Mouse (Mus musculus) common myeloid progenitor, adult 5-6 weeks (primary cell): ENCODE data around the gene Bdkrb1. TPM values are rescaled to one million over a fixed set of nuclear protein-coding genes. Genes with fewer than 3 reads are reported as not detected.

Experiments
- ATAC-seq: replicated peaks from 2 replicates; pipeline ENCODE4 v1.8.0; 2016; ENCODE audit warnings: low read depth, mild to moderate bottlenecking, moderate TSS enrichment, inconsistent platforms; ENCODE audit not compliant: poor library complexity, severe bottlenecking
- total RNA-seq: library from RNA; stranded (forward); fragments of 200-1000, 187-1606 nt; gene quantifications from 2 replicates; pipeline ENCODE4 v1.2.3, GENCODE M21; 2017

Bdkrb1 gene
- total RNA-seq, result not detected in 2 replicates

DNA sequence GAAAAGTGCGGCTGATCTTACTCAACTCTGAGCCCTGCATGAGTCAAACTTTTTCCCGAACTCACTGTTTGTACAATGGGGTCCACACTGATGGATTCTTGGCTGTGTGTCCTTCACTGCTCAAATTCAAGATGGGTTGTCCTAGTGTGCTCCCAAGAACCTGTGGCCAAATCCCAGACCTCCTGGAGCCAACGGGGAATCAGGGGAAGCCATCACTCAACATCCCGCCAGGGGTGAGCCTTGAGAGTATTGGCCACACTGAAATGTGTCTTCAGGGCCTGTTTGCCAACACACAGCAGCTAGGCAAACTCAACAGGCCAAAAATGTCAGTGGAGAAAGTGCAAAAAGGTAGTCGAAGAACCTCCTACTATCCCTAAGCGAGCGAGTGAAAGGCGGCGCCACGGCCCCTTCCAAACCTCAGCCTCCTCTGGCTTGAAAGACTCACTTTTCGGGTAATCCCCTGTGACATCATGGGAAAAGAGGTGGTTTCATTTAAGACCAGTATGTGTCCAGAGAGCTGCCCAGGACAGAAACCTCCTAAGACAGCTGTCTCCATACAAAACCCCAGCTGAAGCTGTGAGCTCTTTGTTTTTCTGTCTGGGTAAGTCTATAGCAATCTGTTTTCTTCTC lies at the start of gene Bdkrb1:
TSS of gene Bdkrb1 (plus strand) at position 505 of the 630 bp plus-strand sequence.
- ATAC-seq, result no peak

GRCm38 (mm10) chr12:105554151-105554772 lies 48.6 kb upstream of the Bdkrb1 start:
- ATAC-seq, result 0 out of 2 replicates have a peak, but pooled peaks have one; percentile 36

DNA sequence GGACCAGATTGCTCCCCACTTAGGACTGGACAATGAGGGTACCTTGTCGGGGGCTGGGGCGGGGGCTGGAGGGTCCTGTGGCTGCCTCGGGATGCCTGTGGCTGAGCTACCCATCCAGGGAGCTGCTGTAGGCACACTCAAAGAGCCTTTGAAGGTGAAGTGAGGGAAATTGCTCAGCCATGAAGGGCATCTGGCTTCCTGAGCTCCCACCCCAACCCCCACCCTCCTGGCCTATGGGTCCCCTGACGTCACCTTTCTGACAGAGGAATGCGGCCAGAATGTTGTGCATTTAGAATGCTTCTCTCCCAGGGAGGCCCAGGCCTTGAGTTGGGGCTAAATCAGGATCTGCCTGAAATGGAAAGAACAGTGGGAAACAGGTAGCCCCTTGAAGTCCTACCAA lies 47.7 kb upstream of the Bdkrb1 start:
- ATAC-seq, result no peak

DNA sequence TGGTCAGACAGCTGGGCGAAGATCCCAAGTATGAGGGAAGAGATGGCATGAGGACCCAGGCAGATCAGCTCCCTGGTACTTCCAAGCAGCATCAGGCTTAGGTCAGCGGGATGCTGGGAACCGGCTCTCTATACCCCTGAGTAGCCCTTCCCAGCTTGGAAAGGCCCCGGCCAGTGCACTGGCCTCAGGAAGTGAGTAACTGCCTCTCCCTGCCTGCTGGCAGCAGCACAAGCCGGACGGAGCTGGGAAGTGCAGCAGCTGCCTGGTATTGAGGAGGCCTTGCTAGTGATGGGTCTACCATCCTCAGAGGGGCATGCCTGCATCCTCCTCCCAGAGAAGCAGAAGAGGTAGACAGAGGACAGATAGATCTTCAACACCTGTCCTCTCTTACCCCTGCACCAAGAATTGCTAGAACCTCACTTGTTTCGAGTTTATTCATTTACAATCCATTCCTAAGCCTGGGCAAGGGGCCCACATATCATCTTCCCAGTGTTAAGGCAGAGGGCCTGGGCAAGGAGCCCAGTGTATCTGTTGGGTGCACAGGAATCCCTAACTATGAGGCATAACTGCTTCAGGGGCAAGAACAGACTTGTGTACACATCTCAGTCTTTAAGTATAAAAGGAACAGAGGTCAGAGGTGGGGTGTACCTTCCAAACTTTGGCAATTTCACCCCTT lies 45.5 kb upstream of the Bdkrb1 start:
- no peak for ATAC-seq

DNA sequence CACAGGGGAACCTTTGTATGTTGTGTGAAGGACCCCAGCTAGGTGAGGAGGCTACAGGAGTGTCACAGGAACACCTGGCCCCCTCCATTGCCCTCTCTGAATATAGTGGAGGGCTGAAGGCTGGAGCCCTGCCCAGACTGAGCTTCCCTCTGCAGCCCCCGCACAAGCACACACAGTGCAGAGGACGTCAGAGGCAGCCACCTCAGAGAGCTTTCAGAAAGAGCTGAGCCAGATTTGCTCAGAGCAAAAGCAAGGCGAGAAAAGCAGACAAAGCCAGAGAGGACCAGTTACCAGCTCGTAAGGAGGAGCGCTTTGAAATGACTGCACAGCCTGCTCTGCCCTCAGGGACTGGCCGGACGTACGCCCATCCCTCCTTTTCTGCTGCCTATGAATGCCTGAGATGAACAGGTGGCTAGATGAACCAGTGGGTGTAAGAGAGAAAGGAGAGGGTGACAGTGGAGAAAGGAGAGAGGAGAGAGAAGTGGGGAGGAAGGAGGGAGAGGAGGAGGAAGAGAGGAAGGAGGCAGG lies 41.8 kb upstream of the Bdkrb1 start:
- ATAC-seq, result no peak

- no peak for ATAC-seq
These were observed 40.6 kb upstream of the Bdkrb1 start for GRCm38 (mm10) chr12:105562056-105562820.

- ATAC-seq, result no peak
These were observed 39.8 kb upstream of the Bdkrb1 start, which contains the start of gene Bdkrb2 for GRCm38 (mm10) chr12:105562936-105563680. Bdkrb2 (plus strand) TSS chr12:105563226.

DNA sequence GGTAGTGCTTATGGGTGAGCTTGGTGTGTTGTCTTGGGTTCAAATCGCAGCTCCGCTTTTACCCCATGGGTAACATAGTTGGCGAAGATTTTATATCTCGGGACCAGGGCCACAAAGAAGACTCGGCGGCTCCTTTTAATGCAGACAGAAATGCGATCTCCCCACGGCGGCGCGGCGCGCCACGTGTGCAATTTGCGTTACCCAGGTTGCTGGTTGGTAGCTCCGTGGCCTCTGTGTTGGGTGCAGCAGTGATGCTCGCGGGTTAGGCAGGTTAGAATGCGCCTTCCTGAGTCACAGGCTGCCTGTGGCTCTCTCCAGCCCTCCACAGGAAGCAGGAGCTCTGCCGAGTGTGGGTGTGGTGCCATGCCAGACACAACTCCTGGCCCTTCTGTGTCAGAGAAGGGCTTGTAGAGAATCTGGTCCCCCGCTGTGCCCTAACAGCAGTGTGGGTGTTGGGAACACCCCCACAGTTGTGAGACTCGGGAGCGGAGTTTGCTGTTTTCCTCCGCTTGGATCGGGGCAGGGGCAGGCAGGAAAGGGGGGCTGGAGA lies 39.1 kb upstream of the Bdkrb1 start:
- no peak for ATAC-seq

DNA sequence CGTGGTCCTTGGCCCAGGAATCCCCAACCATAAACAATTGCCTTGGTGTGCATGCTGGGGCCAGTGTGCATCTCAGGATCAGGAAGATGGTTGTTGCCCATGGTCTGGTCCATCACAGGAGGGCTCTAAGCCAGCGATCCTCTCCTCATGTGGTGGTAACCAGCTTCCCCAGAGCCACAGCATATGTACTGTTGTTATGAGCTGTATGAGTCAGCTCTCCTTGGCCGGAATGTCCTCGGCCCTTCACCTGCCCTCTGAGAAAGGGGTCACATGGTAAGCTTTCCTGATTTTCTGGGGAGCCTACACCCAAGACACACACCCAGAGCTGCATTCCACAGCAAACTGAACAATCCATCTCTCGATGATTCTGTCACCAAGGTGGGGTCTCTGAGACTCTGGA lies 37.7 kb upstream of the Bdkrb1 start:
- ATAC-seq, result no peak

GRCm38 (mm10) chr12:105571867-105572266 lies 31.0 kb upstream of the Bdkrb1 start:
- ATAC-seq, result no peak

DNA sequence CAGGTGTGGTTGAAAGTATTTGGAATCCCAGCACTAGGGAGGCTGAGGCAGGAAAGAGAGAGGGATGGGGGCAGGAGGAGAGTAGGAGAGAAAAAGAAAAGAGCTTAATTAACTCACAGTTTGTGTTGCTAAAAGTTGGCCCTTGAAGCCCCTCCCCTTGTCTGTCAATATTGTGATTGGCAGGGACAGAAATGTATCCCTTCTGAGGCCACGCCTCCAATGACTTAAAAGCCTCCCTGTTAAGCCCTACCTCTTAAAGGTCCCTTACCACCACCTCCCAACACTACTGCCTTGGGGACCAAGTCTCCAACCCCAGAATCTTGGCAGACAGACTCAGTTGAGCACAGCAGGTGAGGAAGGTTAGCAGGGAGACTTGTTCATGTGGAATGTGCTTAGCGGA lies 30.3 kb upstream of the Bdkrb1 start:
- ATAC-seq, result no peak

DNA sequence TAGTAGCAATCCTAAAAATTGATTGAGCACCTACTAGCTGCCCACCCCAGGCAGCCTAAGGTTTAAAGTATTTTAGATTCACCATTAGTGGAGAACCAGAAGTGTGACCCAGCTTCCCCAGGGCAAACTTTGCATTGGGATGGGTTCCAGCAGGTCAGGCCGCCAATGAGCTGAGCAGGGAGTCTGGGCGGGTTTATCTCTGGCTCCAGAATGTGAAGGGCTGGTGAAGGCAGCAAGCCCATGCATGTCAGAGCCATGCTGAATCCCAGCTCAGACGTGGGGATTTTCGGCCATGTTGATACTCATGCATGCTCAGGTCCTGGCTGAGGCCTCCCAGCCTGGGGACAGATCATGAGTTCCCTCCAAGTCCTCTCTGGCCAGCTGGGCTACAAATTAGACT lies 28.5 kb upstream of the Bdkrb1 start:
- no peak for ATAC-seq

GRCm38 (mm10) chr12:105580490-105580889 lies 22.4 kb upstream of the Bdkrb1 start:
- no peak for ATAC-seq

DNA sequence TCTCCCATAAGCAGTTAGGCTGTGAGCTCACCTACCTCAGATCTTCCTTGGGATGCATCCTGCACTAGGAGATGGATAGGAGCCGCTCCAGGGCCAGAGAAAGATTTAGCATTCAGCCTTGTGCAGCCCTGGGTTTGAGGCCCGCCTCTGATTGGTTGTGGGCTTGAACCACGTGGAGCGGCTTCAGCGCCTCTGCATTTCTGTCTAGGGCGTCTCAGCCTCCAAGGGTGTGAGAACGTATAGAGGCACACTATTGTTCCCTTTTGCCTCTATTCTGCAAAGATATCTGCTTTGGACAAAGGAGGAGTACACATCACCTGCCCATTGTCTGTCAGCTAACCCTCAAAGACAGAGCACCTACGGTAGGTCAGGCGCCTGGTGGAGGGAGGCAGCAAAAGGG lies 20.4 kb upstream of the Bdkrb1 start:
- ATAC-seq, result no peak

GRCm38 (mm10) chr12:105583484-105583883 lies 19.4 kb upstream of the Bdkrb1 start:
- peak; percentile 92 for ATAC-seq

GRCm38 (mm10) chr12:105584851-105585250 lies 18.0 kb upstream of the Bdkrb1 start:
- ATAC-seq, result peak; percentile 64

GRCm38 (mm10) chr12:105587526-105587925 lies 15.4 kb upstream of the Bdkrb1 start:
- ATAC-seq, result no peak

DNA sequence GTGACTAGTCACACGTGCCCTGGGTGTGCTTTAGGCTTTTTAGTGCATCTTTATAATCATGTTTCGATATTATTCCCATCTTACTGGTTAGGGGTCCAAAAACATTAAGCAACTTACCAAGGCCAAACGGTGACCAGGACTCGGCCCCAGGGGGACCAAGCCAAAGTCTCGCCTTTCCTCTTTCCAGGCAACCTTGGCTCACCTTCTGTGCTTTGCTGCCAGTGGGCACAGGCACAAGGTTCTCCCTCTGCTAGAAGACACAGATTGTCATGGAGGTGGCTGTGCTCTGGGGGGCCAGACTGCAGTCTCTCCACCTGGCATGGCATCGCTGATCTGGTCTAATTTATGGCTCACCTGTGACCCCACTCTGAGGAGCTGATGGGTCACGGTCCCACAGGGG lies 12.1 kb upstream of the Bdkrb1 start:
- ATAC-seq, result no peak

DNA sequence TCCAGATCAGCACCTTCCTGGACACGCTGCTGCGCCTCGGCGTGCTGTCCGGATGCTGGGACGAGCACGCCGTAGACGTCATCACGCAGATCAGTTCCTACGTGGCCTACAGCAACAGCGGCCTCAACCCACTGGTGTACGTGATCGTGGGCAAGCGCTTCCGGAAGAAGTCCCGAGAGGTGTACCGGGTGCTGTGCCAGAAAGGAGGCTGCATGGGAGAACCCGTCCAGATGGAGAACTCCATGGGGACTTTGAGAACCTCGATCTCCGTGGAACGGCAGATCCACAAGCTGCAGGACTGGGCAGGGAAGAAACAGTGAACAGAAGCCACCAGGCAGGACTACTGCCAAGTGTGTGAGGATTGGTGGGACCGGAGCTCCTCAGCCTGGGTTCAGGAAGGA lies 10.5 kb upstream of the Bdkrb1 start:
- no peak for ATAC-seq
